Mouse (Mus musculus): ENCODE data around the gene Orc6. TPM values are rescaled to one million over a fixed set of nuclear protein-coding genes. Genes with fewer than 3 reads are reported as not detected.

The Orc6 gene
- polyA plus RNA-seq, 2 experiments, result 71.7 to 108 TPM

GRCm38 (mm10) chr8:85318534-85318933 is 19.1 kb downstream of the Orc6 start:
- peak overlapping the region; percentile 28 for H3K9ac ChIP-seq (replicated peaks)
- peak overlapping the region; percentile 78 for H3K27ac ChIP-seq
- H3K36me3 ChIP-seq (replicated peaks; ENCODE audit: control insufficient read depth, insufficient read depth, low read depth), result peaks cover 3% of the 10 kb centered on the region
- H3K9me3 ChIP-seq (ENCODE audit: control insufficient read depth, low read length), result peaks cover 3% of the 10 kb centered on the region; the same call in 1 of the 2 replicates
- TF ChIP-seq CTCF (IDR thresholded peaks at IDR 0.05; ENCODE audit: low read depth) (no peak), EP300 (IDR thresholded peaks at IDR 0.05; ENCODE audit: low read depth) (peak; percentile 94)
- H3K4me2 ChIP-seq (ENCODE audit: low read depth), result peak overlapping the region; percentile 71
- DNase-seq (ENCODE audit: low read depth in 3 of 3, low spot score in 3 of 3) (peak; percentile 71 to 75 (median 74)), ATAC-seq (ENCODE audit: insufficient read depth) (peak; percentile 99)
- 41% methylated on average over 4 of the region's 4 CpGs for WGBS (ENCODE audit: insufficient replicate concordance)
- H3K4me1 ChIP-seq (replicated peaks; ENCODE audit: control insufficient read depth in 2 of 2, insufficient read depth in 2 of 2, low read length in 1 of 2), result peaks cover 21 to 22% of the 10 kb centered on the region in 2 experiments
- H3K4me3 ChIP-seq (ENCODE audit: insufficient read depth in 1 of 2, low read depth in 2 of 2, low read length in 2 of 2), result peak overlapping the region in 1 of 2 experiments; percentile 17; a peak in 2 of 4 replicates
- no peaks in the 10 kb centered on the region for H3K27me3 ChIP-seq (ENCODE audit: control insufficient read depth, insufficient read depth, low read length)

- no peak overlapping the region for H3K4me2 ChIP-seq (ENCODE audit: low read depth)
- no peaks in the 10 kb centered on the region for H3K27me3 ChIP-seq (ENCODE audit: control insufficient read depth, insufficient read depth, low read length)
- peaks cover 31% of the 10 kb centered on the region for H3K36me3 ChIP-seq (replicated peaks; ENCODE audit: control insufficient read depth, insufficient read depth, low read depth)
- H3K4me1 ChIP-seq (replicated peaks; ENCODE audit: control insufficient read depth in 2 of 2, insufficient read depth in 2 of 2, low read length in 1 of 2), result peaks cover 21 to 22% of the 10 kb centered on the region in 2 experiments
- TF ChIP-seq CTCF (IDR thresholded peaks at IDR 0.05; ENCODE audit: low read depth) (no peak), EP300 (IDR thresholded peaks at IDR 0.05; ENCODE audit: low read depth) (no peak)
- DNase-seq (ENCODE audit: low read depth in 3 of 3, low spot score in 3 of 3) (no peak), ATAC-seq (ENCODE audit: insufficient read depth) (no peak)
- peaks cover 3% of the 10 kb centered on the region; the same call in 1 of the 2 replicates for H3K9me3 ChIP-seq (ENCODE audit: control insufficient read depth, low read length)
- no peak overlapping the region for H3K27ac ChIP-seq
- WGBS (ENCODE audit: insufficient replicate concordance), result 89% methylated on average over 15 of the region's 15 CpGs
- H3K9ac ChIP-seq (replicated peaks), result no peak overlapping the region
- no peak overlapping the region for H3K4me3 ChIP-seq (ENCODE audit: insufficient read depth in 1 of 2, low read depth in 2 of 2, low read length in 2 of 2)
These were observed 22.5 kb downstream of the Orc6 start for GRCm38 (mm10) chr8:85321981-85322380.

GRCm38 (mm10) chr8:85323084-85323483 is 23.7 kb downstream of the Orc6 start:
- 69% methylated on average over 3 of the region's 3 CpGs for WGBS (ENCODE audit: insufficient replicate concordance)
- peaks cover 39% of the 10 kb centered on the region for H3K36me3 ChIP-seq (replicated peaks; ENCODE audit: control insufficient read depth, insufficient read depth, low read depth)
- H3K27ac ChIP-seq, result no peak overlapping the region
- no peak for DNase-seq (ENCODE audit: low read depth in 3 of 3, low spot score in 3 of 3)
- peaks cover 17 to 19% of the 10 kb centered on the region in 2 experiments for H3K4me1 ChIP-seq (replicated peaks; ENCODE audit: control insufficient read depth in 2 of 2, insufficient read depth in 2 of 2, low read length in 1 of 2)
- H3K9me3 ChIP-seq (ENCODE audit: control insufficient read depth, low read length), result peaks cover 2% of the 10 kb centered on the region; the same call in 1 of the 2 replicates
- H3K4me3 ChIP-seq (ENCODE audit: insufficient read depth in 1 of 2, low read depth in 2 of 2, low read length in 2 of 2), result no peak overlapping the region
- ATAC-seq (ENCODE audit: insufficient read depth), result no peak
- H3K27me3 ChIP-seq (ENCODE audit: control insufficient read depth, insufficient read depth, low read length), result no peaks in the 10 kb centered on the region
- H3K4me2 ChIP-seq (ENCODE audit: low read depth), result no peak overlapping the region
- no peak for TF ChIP-seq EP300 (IDR thresholded peaks at IDR 0.05; ENCODE audit: low read depth)
- TF ChIP-seq CTCF (IDR thresholded peaks at IDR 0.05; ENCODE audit: low read depth), result no peak
- H3K9ac ChIP-seq (replicated peaks), result no peak overlapping the region

- ATAC-seq (ENCODE audit: insufficient read depth) (no peak), DNase-seq (ENCODE audit: low read depth in 3 of 3, low spot score in 3 of 3) (no peak)
- no peaks in the 10 kb centered on the region for H3K27me3 ChIP-seq (ENCODE audit: control insufficient read depth, insufficient read depth, low read length)
- no peak overlapping the region for H3K27ac ChIP-seq
- H3K36me3 ChIP-seq (replicated peaks; ENCODE audit: control insufficient read depth, insufficient read depth, low read depth), result peaks cover 41% of the 10 kb centered on the region
- no peak overlapping the region for H3K4me2 ChIP-seq (ENCODE audit: low read depth)
- peaks cover 0 to 4% of the 10 kb centered on the region in 2 experiments; a peak in 1 of 4 replicates for H3K4me1 ChIP-seq (replicated peaks; ENCODE audit: control insufficient read depth in 2 of 2, insufficient read depth in 2 of 2, low read length in 1 of 2)
- H3K4me3 ChIP-seq (ENCODE audit: insufficient read depth in 1 of 2, low read depth in 2 of 2, low read length in 2 of 2), result no peak overlapping the region
- TF ChIP-seq CTCF (IDR thresholded peaks at IDR 0.05; ENCODE audit: low read depth) (no peak), EP300 (IDR thresholded peaks at IDR 0.05; ENCODE audit: low read depth) (no peak)
- 77% methylated on average over 9 of the region's 9 CpGs for WGBS (ENCODE audit: insufficient replicate concordance)
- no peaks in the 10 kb centered on the region for H3K9me3 ChIP-seq (ENCODE audit: control insufficient read depth, low read length)
- no peak overlapping the region for H3K9ac ChIP-seq (replicated peaks)
These were observed 27.6 kb downstream of the Orc6 start for GRCm38 (mm10) chr8:85327036-85327435.

GRCm38 (mm10) chr8:85329506-85329905 is 30.1 kb downstream of the Orc6 start:
- Histone ChIP-seq H3K4me3 (ENCODE audit: insufficient read depth in 1 of 2, low read depth in 2 of 2, low read length in 2 of 2) (no peak overlapping the region), H3K9me3 (ENCODE audit: control insufficient read depth, low read length) (no peaks in the 10 kb centered on the region), H3K27me3 (ENCODE audit: control insufficient read depth, insufficient read depth, low read length) (no peaks in the 10 kb centered on the region), H3K4me1 (replicated peaks; ENCODE audit: control insufficient read depth in 2 of 2, insufficient read depth in 2 of 2, low read length in 1 of 2) (peaks cover 0 to 2% of the 10 kb centered on the region in 2 experiments; a peak in 1 of 4 replicates), H3K27ac (no peak overlapping the region), H3K4me2 (ENCODE audit: low read depth) (no peak overlapping the region), H3K9ac (replicated peaks) (no peak overlapping the region), H3K36me3 (replicated peaks; ENCODE audit: control insufficient read depth, insufficient read depth, low read depth) (peaks cover 42% of the 10 kb centered on the region)
- WGBS (ENCODE audit: insufficient replicate concordance), result 71% methylated on average over 1 of the region's 1 CpGs
- DNase-seq (ENCODE audit: low read depth in 3 of 3, low spot score in 3 of 3) (no peak), ATAC-seq (ENCODE audit: insufficient read depth) (no peak)
- TF ChIP-seq EP300 (IDR thresholded peaks at IDR 0.05; ENCODE audit: low read depth) (no peak), CTCF (IDR thresholded peaks at IDR 0.05; ENCODE audit: low read depth) (no peak)

Data from liver, embryonic 14.5 days (tissue).